Mouse (Mus musculus) megakaryocyte, embryonic 14.5 days (primary cell): ENCODE results near the gene Gm7075. TPM values are rescaled to one million over a fixed set of nuclear protein-coding genes. Genes with fewer than 3 reads are reported as not detected.
"Not testable (repeated sequence)": the region's sequence is repeated elsewhere in the genome, so short reads cannot be mapped to it uniquely, and the experiment has no call there.

Experiments
- H3K27me3 ChIP-seq: replicated peaks from 2 replicates; pipeline ENCODE3; 2012; ENCODE audit warnings: inconsistent platforms
- H3K36me3 ChIP-seq: replicated peaks from 2 replicates; pipeline ENCODE3; 2012; ENCODE audit warnings: low read length, inconsistent platforms, mixed read lengths
- H3K4me1 ChIP-seq: 2 replicates; pipeline ENCODE4 v1.6.1; 2012; ENCODE audit warnings: inconsistent platforms
- H3K4me3 ChIP-seq: replicated peaks from 2 replicates; pipeline ENCODE3; 2012; ENCODE audit warnings: moderate library complexity, mild to moderate bottlenecking, inconsistent platforms
- H3K9me3 ChIP-seq: 2 replicates; pipeline ENCODE4 v1.6.1; 2012; ENCODE audit warnings: inconsistent platforms
- FLI1 ChIP-seq: IDR thresholded peaks from 2 replicates; pipeline ENCODE4 v1.6.1; 2012; ENCODE audit warnings: low read length, inconsistent platforms, mixed read lengths
- GATA1 ChIP-seq: IDR thresholded peaks from 3 replicates; pipeline ENCODE4 v1.6.1; 2012; ENCODE audit warnings: mixed read lengths, low read length, inconsistent platforms, borderline replicate concordance
- polyA plus RNA-seq: library from polyadenylated mRNA; stranded (reverse); fragments of >175 nt; gene quantifications from 2 replicates; pipeline ENCODE4 v1.2.3, GENCODE M21; 2012; ENCODE audit warnings: low replicate concordance; ENCODE audit not compliant: insufficient read depth

The Gm7075 gene
- polyA plus RNA-seq, 1 experiment: not detected

DNA sequence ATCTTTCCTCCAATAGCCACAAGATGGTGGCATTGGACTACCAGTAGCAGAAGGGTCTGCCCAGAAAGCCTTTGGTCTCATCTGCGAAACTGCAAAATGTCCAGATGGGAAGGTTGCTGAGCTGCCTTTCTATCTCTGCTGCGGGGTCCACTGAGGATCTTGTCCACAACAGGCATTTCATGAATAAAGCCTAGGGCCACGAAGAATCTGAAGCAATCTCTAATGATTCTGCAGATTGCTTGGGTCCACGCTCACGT is 1.1 kb upstream of the Gm7075 start:
- H3K4me1 ChIP-seq: peaks cover 8% of the 10 kb centered on the region; the same call in 1 of the 2 replicates
- H3K27me3 ChIP-seq: peaks cover 3% of the 10 kb centered on the region
- no peak overlapping the region for H3K4me3 ChIP-seq
- TF ChIP-seq GATA1 (no peak), FLI1 (no peak)
- H3K9me3 ChIP-seq: no peaks in the 10 kb centered on the region
- no peaks in the 10 kb centered on the region for H3K36me3 ChIP-seq

DNA sequence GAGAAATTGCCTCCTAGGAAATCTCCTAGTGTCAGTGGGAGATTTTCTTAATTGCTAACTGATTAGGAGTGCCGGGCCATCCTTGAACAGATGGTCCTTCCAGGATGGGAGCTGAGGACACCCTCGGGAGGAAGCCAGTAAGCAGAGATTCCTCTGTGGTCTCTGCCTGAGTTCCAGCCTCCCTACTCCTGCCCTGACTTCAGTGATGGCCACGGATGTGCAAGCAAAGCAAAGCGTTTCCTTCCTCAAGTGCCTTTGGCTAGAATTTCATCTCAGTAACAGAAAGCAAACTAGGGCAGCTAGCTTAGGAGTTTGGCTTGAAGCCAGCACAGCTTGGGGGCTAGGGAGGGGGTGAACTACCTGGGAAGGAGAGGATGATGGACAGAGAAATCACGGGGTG is 4.5 kb downstream of the Gm7075 start:
- Histone ChIP-seq H3K4me3 (no peak overlapping the region), H3K36me3 (no peaks in the 10 kb centered on the region), H3K27me3 (peaks cover 7% of the 10 kb centered on the region), H3K9me3 (no peaks in the 10 kb centered on the region), H3K4me1 (peaks cover 3% of the 10 kb centered on the region; the same call in 1 of the 2 replicates)
- TF ChIP-seq GATA1: no peak
- TF ChIP-seq FLI1: no peak

DNA sequence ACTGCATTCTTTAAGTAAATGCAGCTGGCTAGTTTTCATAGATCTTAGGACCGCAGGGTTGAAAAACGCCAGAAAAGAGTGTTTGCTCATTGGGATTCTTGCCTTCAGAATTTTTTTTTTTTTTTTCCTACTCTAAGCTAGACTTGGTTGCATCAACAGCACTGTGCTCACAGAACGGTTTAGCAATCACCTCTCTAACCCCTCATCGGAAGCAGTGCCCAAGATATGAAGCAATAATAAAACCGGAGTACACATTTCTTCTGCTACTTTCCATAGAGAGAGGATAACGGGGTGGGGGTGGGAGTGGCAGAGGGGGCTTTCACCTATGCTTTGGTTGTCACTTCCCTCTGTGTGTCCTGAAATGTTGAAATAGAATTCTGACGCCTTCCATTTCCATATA is 5.7 kb downstream of the Gm7075 start:
- Histone ChIP-seq H3K27me3 (peaks cover 7% of the 10 kb centered on the region), H3K36me3 (no peaks in the 10 kb centered on the region), H3K4me1 (peaks cover 3% of the 10 kb centered on the region; the same call in 1 of the 2 replicates), H3K9me3 (no peaks in the 10 kb centered on the region), H3K4me3 (no peak overlapping the region)
- TF ChIP-seq FLI1: no peak

DNA sequence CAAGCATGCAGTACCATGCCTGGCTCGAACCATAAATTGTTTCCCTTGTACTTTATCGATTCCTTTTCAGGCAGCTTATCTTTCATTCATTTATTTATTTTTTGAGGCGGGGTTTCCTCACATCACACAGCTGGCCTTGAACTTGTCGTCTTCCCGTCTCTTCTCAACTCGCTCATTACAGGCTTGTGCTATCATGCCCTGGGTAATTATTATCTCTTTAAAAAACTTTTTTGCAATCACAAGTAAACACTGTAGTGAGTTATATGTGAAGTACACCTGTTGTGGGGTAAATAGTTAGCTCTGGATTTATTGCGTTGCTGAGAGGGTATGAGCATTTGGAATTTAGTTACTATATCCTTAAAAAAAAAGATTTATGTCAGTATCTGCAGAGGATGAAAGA is 6.3 kb downstream of the Gm7075 start:
- Histone ChIP-seq H3K9me3 (no peaks in the 10 kb centered on the region), H3K4me1 (peaks cover 3% of the 10 kb centered on the region; the same call in 1 of the 2 replicates), H3K4me3 (no peak overlapping the region), H3K27me3 (peaks cover 7% of the 10 kb centered on the region), H3K36me3 (no peaks in the 10 kb centered on the region)
- TF ChIP-seq GATA1: no peak
- no peak for TF ChIP-seq FLI1

DNA sequence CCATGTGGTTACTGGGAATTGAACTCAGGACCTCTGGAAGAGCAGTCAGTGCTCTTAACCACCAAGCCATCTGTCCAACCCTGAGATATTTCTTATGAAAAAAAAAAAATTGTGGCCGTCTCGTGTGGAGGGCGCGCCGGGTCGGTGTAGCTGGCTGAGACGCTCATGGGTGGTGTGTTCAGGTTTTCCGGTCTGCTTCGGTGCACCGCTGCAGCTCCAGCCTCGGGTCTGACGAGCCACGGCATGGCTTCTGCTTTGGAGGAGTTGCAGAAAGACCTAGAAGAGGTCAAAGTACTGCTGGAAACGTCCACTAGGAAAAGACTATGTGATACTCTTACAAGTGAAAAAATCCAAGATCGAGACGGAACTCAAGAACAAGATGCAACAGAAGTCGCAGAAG is 8.8 kb downstream of the Gm7075 start:
- Histone ChIP-seq H3K9me3 (no peaks in the 10 kb centered on the region), H3K4me1 (peaks cover 3% of the 10 kb centered on the region; the same call in 1 of the 2 replicates), H3K36me3 (no peaks in the 10 kb centered on the region), H3K27me3 (peaks cover 3% of the 10 kb centered on the region), H3K4me3 (no peak overlapping the region)
- no peak for TF ChIP-seq FLI1
- no peak for TF ChIP-seq GATA1

DNA sequence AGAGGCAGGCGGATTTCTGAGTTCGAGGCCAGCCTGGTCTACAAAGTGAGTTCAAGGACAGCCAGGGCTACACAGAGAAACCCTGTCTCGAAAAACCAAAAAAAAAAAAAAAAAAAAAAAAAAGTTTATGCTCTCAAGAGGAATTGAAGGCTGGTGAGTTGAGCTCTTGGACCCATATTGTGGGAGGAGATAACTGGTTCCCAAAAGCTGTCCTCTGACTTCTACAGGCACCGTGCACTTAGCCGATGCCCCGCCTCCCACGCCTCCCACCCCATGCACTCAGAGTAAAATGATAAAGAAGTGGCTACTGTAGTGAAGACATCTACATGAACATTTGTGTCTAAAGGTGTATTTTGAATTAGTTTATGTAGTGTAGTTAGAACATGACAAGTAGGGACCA is 9.9 kb downstream of the Gm7075 start:
- H3K4me3 ChIP-seq, H3K36me3 ChIP-seq, H3K27me3 ChIP-seq, H3K4me1 ChIP-seq, H3K9me3 ChIP-seq: not testable (repeated sequence)

DNA sequence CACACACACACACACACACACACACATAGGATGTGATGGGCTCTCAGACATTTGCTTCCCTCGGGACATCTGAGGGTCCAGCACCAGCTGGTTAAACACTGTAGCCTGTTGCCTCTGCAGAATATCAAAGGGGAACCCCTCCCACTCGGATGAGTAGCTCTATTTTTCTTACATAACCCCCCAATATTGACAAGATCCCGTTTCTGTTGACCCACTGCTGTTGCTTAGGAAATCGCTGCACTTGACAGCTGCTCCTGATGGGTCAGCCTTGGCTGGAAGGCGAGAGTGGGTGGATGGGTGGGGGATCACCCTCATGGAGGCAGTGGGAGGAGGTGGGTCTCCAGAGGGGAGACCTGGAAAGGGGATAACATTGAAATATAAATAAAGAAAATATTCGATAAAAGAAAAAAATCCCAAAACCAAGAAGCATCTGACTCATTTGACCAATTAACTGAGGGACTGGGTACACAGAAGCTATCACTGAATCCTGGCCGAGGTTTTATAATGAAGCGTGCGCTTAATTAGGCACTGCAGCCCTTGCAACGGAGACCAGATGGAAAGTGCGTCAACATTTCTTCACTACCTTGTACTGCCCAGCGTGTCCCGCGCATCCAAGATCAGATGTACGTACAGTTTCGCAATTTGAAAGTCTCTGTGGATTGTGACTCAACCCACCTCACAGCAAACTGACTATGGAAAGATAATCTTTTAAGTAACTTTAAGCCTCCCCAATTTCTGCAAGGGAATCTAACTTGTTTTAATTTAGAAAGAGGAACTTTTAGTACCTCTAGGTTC is 11.2 kb downstream of the Gm7075 start:
- Histone ChIP-seq H3K9me3 (no peaks in the 10 kb centered on the region), H3K36me3 (no peaks in the 10 kb centered on the region), H3K4me3 (no peak overlapping the region), H3K27me3 (no peaks in the 10 kb centered on the region), H3K4me1 (no peaks in the 10 kb centered on the region)
- TF ChIP-seq FLI1: no peak
- TF ChIP-seq GATA1: no peak

DNA sequence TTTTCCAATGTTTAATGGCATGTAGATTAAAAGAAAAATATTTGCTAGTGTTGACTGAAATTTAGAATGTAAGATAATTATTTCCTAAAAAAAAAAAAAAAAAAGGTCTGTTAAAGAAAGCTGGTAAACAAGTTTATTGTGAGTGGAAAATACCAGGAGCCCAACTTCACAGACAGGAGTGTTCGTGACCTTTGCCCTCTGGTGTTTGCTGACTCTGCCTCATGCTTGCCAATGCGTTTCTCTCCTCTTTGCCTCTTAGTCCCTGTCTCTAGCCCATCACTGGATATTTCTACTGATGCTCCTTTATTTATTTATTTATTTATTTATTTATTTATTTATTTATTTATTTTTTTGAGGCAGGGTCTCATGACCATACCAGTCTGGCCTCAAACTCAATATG is 18.0 kb downstream of the Gm7075 start:
- Histone ChIP-seq H3K36me3 (no peaks in the 10 kb centered on the region), H3K4me1 (no peaks in the 10 kb centered on the region), H3K9me3 (no peaks in the 10 kb centered on the region), H3K4me3 (no peak overlapping the region), H3K27me3 (no peaks in the 10 kb centered on the region)
- TF ChIP-seq FLI1 (no peak), GATA1 (no peak)

DNA sequence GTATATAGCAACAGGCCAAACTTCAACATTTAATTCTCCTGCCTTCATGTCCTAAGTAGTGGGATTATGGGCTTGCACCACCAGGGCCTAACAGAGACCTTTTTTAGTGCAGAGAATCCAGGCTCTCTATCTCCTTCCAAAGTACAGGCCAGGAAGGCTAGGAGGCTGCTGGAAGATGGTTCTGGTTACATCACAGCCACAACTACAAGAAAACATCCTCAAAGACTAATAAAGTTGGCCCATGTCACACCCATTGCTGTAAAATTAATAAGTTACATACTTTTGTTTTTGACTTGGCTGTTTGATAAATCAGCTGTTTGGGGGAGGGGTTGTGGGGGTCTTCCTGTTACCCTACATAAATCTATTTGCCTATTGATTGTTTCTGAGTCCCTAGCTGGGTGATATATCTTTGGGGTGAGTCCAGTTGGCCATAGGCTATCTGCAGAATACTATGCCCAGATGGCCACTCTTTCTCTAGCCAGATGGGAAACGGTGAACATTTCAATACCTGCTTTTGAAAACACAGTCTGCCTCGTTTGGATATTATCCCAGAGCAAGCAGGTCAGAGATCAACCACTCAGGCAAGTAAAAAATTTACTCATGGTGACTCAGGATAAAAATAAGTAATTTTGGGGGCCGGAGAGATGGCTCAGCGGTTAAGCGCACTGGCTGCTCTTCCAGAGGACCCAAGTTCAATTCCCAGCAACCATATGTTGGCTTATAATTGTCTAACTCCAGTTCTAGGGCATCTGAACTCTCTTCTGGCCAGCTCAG is 18.7 kb downstream of the Gm7075 start:
- Histone ChIP-seq H3K27me3 (no peaks in the 10 kb centered on the region), H3K4me3 (no peak overlapping the region), H3K36me3 (peaks cover 1% of the 10 kb centered on the region), H3K4me1 (no peaks in the 10 kb centered on the region), H3K9me3 (no peaks in the 10 kb centered on the region)
- TF ChIP-seq GATA1 (no peak), FLI1 (no peak)

DNA sequence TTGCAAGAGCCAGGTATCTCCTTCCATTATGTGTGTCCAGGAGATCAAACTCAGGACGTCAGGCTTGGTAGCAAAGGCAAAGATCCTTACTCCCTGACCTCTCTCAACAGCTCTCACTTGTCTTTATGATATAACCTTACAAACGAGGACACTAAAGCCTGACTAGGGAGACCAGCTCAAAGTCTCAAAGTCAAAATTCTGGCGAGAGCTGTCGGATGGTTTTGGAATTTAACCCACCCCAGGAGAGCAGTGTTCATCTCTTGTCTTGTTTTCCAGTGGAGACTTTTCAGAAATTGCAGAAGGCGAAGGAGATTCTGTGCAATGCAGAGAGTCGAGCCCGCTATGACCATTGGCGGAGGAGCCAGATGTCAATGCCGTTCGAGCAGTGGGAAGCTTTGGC is 24.6 kb downstream of the Gm7075 start:
- H3K9me3 ChIP-seq: peaks cover 5% of the 10 kb centered on the region; the same call in 1 of the 2 replicates
- no peak overlapping the region for H3K4me3 ChIP-seq
- no peaks in the 10 kb centered on the region for H3K27me3 ChIP-seq
- no peaks in the 10 kb centered on the region for H3K4me1 ChIP-seq
- TF ChIP-seq FLI1: no peak
- no peak for TF ChIP-seq GATA1
- H3K36me3 ChIP-seq: peaks cover 12% of the 10 kb centered on the region
